Mouse (Mus musculus): Measurements from ENCODE around the gene Apoc1. TPM values are rescaled to one million over a fixed set of nuclear protein-coding genes. Genes with fewer than 3 reads are reported as not detected.
"Not testable (repeated sequence)": the region's sequence is repeated elsewhere in the genome, so short reads cannot be mapped to it uniquely, and the experiment has no call there.

Apoc1 gene
- total RNA-seq, 2 experiments from 2014 or later, result 910 to 1,570 TPM

GRCm38 (mm10) chr7:19705271-19705670 lies 12.8 kb upstream of the Apoc1 start:
- DNase-seq, result no peak

- DNase-seq, result no peak
These were observed 12.0 kb upstream of the Apoc1 start for GRCm38 (mm10) chr7:19704475-19704874.

DNA sequence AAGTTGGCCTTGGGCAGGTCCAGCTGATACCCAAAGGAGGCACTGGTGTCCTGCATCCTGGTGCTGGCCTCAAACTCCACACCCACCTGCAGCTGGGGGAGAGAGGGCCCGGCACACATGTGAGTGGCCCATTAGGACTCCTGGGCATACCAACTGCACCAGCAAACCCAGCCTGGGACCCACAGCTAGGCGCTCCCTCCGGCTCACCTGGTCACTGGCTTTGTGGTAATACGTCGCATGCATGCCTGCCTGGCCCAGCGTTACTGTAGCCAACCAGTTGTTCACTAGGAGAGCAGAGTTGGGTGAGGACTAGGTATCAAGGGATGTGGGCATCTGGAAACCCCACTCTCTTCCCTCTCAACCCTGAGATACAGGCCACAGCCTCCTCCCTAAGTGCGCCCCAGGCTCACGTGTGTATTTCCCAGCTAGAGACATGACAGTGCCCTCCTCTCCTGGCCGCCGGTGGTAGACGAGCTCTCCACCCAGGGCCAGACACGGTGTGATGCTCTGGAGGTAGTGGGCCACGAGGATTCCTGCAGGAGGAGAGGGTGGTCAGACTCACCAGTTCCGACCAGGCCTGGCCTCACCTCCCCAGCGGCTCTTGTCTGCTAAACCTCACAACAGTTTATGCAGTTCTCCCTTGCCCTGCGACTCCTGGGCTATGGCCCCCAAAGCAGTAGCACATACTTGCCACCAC lies 10.5 kb upstream of the Apoc1 start:
- no peak for DNase-seq

DNA sequence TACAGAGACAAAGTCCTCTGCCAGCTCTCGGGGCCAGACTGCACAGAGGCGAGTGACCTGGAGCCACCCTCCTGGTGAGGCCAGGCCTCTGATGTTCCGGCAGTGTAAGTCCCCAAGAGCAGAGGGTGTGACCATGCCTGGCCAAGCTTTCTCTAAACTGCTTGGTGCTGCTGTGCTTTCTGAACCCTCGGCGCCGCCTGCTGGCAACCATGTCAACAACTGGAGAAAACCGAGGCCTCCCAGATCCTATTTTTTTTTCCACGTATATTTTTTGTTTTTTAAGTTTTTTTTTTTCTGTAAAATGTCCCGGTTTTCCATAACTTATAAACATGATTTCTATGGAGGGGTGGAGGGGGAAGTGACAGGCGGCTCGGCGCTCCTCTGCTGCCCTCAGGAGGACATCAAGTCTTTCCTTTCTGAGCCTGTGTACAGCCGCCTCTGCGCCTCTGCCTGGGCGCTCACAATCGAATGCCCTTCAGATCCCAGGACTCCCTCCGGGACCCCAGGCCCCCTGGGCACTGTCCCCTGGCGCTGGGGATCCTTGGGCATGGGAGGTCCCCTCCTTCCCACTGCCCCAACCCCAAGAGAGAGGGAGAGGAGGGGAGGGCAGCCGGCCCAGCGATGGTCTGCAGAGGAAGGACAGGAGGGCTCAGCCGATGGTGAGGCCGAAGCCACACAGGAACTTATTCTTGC lies 8.8 kb upstream of the Apoc1 start:
- peak; percentile 85 for DNase-seq

GRCm38 (mm10) chr7:19700299-19701068 lies 8.0 kb upstream of the Apoc1 start:
- peak; percentile 7 for DNase-seq

- no peak for DNase-seq
These were observed 7.3 kb upstream of the Apoc1 start for GRCm38 (mm10) chr7:19699827-19700148.

DNA sequence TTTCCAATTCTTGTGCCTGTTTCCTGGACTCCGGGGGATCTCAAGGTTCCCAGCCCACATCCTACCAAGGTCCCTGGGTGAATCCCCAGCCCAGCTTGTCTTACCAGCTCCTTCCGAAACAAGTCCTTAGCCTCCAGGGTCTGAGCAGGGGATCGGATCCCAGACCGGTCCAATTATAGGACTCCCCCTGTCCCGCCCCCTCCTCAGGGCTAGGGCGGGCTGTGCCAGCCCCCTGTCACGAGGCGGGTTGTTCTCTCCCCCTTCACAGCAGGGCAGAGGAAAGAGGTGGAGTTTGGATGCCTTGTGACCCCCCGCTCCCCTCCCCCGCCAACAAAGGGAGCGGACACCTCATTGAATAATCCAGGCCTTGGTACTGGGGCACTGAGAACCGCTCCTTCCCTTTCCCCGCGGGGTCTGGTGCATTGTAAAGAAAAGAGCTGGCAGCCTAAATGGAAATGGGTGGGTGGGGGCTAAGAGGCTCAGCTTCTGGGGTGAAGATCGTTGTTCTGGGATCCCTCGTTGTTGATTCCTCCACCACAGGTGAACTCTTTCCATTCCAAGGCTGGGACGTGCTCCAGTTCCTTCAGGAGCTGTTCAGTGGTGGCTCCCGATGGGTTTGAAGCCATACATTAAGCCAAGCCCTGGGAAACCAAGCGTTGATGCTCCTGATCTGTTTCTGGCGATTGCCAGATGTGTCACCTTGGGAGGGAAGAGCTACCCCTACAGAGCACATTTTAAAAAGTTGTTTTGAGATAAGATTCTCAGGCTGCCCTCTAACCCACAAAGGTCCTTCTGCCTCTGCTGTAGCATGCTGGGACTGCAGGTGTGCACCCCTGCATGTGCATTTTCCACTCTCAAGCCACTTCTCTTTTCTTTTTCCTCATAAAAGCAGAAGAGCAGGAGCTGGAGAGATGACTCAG lies 6.7 kb upstream of the Apoc1 start, which contains the start of gene Apoe:
Gene Apoe (minus strand): TSS at position 282 of the 920 bp plus-strand sequence.
- peak; percentile 77 for DNase-seq

DNA sequence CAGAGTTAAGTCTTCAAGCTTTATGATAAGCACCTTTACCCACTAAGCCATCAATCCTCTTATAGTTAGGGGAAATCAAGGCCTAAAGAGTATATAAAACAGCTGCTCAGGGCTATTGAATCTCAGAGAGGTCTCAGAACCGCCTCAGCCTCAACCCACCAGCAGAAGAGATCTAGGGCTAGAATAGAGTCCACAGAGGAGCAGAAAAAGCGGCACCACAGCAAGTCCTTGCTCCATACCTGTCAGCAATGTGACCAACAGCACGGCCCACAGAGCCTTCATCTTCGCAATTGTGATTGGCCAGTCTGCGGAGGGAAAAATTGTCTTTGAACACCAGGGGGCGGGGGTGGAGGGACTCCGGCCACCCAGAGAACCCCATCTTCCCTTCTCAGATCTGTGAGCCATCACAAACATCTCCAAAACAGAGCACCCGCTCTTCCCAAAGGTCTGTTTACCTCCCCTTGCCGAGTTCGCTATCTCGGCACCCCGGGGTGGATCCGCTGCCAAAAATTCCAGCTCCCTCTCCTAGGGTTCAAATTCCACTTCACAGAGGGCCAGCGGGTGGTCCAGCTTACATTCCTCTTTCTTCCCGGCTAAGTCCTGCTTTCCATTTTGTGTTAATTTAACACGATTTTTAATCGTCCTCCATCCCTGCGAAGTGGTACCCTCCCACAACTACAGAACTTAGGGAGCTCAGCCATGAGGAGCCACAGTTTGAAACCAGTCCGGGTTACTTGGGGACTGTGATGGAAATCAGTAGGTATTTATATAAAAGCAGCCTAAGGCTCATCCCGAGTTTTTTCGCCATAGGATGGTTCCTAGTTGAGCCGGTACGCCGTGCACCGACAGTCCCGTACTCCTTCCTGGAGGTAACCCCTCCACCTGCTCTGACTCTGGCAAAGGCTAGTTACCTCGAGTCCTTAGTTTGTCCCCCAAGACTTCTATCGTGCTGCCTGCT lies 5.8 kb upstream of the Apoc1 start:
- DNase-seq, result peak; percentile 40

DNA sequence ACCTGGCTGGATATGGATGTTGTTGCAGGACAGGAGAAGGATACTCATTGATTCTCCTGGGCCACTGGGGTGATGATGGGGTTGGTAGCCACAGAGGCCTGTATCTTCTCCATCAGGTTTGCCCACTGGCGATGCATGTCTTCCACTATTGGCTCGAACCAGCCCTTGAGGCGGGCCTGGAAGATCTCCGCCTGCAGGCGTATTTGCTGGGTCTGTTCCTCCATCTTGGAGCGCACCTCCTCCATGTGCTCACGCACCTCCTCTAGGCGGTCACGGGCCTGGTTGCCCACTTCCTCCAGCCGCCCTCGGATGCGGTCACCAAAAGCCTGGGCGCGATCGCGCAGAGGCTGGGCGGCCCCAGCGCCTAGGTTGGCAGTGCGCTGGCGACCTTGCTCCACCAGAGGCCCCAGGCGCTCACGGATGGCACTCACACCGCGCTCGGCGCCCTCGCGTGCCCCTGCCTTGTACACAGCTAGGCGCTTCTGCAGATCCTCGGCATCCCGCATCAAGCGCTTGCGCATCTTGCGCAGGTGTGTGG lies 3.9 kb upstream of the Apoc1 start:
- peak; percentile 12 for DNase-seq

DNA sequence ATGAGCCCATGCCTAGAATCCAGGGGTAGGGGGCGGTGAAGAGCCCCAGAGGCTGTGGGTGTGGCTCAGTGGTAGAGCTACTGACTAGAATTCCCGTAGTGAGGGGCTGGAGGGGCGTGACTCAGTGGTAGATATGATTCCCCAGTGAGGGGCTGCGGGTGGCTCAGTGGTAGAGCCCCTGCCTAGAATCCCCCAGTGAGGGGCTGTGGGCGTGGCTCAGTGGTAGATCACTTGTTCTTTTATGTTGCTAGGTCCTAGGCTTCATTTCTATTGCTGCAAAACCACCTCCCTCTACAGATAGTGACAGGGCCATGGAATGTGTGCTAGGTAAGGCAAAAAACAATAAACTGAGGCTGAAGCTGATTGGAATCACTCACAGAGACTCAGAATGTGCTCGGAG lies 3.4 kb upstream of the Apoc1 start:
- no peak for DNase-seq

GRCm38 (mm10) chr7:19695213-19695594 lies 2.7 kb upstream of the Apoc1 start:
- DNase-seq, result no peak

DNA sequence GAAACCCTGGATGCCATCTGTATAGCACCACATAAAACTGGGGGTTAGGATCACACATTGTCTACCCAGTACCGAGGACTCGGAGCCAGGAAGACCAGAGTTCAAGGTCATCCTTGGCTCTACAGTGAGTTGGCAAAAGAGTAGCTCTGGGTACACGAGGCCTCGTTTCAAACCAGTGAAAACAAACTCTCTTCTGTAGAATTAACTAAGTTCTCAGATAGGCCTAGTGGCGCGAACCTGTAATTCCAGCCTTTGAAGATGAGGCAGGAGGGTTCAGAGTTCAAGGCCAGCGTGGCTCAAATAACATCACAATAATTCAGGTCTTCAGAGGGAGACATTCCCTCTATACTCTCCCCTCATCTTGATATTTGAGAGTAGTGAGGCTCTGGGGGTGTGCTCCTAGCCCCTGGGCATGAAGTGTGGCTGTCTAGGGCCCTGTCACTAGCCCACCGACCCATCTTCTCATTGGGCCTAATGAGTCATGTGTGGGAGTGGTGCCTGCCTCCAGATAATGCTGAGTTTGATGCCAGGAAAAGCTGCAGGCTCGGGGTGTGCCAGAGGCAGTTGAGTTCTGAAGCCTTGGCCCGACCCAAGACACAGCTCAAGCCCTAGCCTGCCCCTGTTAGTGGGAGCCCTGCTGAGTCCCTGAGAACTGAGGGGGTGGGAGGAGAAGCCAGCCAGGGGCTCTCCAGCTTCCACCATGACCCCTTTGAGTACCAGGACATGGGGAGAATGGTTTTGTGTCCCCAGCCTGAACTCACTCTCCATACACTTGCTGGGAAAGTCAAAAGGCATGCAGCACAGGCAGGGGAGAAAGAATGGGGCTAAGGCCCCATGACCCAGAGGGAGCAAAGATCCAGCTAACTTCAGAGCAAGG lies 2.1 kb upstream of the Apoc1 start:
- DNase-seq, result peak; percentile 34

DNA sequence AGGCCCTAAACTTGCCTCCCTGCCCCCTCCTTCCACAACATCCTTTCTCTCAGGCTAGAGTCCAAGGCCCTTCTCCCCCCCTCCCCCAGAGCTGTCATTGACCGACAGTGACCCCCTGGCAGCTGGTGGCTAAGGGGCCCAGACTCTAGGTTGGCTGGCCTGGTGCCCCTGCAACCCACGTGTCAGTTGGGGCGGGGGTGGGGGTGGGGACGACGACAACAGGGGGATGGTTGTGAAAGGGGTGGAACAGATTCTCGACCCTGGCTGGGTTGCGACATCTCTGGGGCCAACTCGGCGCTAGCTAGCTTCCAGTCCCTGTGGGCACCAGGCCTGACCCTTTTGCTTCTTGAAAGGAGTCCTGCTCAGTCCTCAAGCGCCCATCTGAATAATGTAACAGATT lies 961 bp upstream of the Apoc1 start:
- peak; percentile 78 for DNase-seq

DNA sequence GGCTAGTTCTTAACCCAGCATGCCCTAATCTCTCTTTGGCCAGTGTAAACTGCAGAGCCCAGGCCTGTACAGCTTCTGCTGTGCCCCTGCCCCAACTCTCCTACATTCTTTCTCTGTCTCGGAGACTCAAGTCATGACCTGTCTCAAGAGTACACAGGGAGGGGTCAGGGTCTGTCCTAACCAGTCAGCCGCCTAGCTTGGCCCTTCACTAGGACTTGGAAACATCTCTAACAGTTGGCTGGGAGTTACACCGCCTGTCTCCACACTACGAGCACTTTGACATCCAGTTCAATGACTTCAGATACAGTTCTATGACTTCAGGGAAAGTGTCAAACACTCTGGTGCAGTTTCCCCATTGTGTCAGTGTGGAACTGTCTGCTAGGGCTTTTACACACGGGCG lies 1.0 kb downstream of the Apoc1 start:
- DNase-seq, result no peak

- DNase-seq, result peak; percentile 16
These were observed 1.6 kb downstream of the Apoc1 start for GRCm38 (mm10) chr7:19690845-19691244.

- DNase-seq, result no peak
These were observed 3.8 kb downstream of the Apoc1 start for GRCm38 (mm10) chr7:19688611-19689010.

- no peak for DNase-seq
These were observed 4.4 kb downstream of the Apoc1 start for GRCm38 (mm10) chr7:19688101-19688500.

DNA sequence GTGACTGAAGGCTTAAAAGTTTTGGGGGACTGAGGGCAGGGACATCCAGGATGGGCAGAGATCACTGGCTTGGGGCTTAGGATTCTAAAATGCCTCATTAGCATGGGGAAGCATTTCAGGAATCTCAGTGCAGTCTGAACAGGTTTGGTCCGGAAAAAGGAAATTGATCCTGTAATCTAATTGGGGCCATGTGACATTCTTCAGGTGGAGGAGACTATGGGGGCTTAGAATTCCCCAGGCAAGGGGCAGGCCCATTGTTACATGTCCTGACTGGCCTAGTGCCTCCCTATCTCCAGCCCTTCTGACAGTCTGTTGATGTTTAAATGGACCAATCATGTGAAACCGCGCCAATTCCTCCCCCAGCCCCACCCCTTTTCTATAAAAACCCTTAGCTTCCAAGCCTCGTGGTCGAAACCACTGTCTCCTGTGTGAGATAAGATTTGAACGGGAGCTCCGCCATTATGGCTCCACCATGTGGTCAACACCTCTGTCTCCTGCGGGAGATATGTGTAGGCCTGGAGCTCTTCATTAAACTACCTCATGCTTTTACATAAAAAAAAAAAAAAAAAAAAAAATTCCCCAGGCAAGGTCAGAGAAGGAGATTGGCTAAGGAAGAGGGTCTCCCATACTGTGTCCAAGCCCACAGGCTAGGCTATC lies 5.4 kb downstream of the Apoc1 start:
- not testable (repeated sequence) for DNase-seq

DNA sequence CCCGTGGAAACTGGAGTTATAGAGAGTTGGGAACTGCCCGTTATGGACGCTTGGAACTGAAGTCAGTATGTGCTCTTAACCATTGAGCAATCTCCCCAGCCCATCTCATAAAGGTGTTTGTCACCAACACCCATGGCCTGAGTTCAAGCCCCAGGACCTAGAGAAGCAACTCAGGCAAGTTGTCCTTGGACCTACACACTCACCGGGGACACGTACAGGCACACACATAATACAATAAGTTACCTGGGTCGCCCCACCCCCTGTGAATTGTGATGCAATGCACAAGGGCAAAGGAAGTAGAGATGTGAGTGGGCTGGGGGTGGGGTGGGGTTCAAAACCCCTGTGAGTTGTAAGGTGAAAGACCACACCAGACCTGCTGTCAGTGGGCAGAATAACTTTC lies 5.9 kb downstream of the Apoc1 start:
- no peak for DNase-seq

All from adrenal gland, postnatal 10 days (tissue).